Mouse (Mus musculus): Measurements from ENCODE around the gene Cep57l1. TPM values are rescaled to one million over a fixed set of nuclear protein-coding genes. Genes with fewer than 3 reads are reported as not detected.

The Cep57l1 gene
- total RNA-seq, 4 experiments from 2014 or later: 6.9 to 8.9 (median 8.4) TPM

GRCm38 (mm10) chr10:41746554-41746953 is 63.1 kb downstream of the Cep57l1 start:
- DNase-seq (ENCODE audit: low spot score in 2 of 2): peak; percentile 8 to 63

- no peak for DNase-seq (ENCODE audit: low spot score in 2 of 2)
These were observed 65.7 kb downstream of the Cep57l1 start for GRCm38 (mm10) chr10:41744006-41744405.

GRCm38 (mm10) chr10:41740221-41740620 is 69.5 kb downstream of the Cep57l1 start:
- DNase-seq (ENCODE audit: low spot score in 2 of 2): no peak

GRCm38 (mm10) chr10:41737245-41737644 is 72.4 kb downstream of the Cep57l1 start:
- no peak for DNase-seq (ENCODE audit: low spot score in 2 of 2)

- DNase-seq (ENCODE audit: low spot score in 2 of 2): no peak
These were observed 74.3 kb downstream of the Cep57l1 start for GRCm38 (mm10) chr10:41735398-41735797.

- DNase-seq (ENCODE audit: low spot score in 2 of 2): no peak
These were observed 76.5 kb downstream of the Cep57l1 start for GRCm38 (mm10) chr10:41733214-41733613.

GRCm38 (mm10) chr10:41731932-41732331 is 77.7 kb downstream of the Cep57l1 start:
- DNase-seq (ENCODE audit: low spot score in 2 of 2): no peak

- DNase-seq (ENCODE audit: low spot score in 2 of 2): no peak
These were observed 78.9 kb downstream of the Cep57l1 start for GRCm38 (mm10) chr10:41730746-41731145.

GRCm38 (mm10) chr10:41726215-41726614 is 83.5 kb downstream of the Cep57l1 start:
- no peak for DNase-seq (ENCODE audit: low spot score in 2 of 2)

- peak in 1 of 2 experiments; percentile 12 for DNase-seq (ENCODE audit: low spot score in 2 of 2)
These were observed 90.1 kb downstream of the Cep57l1 start for GRCm38 (mm10) chr10:41719587-41719986.

- no peak for DNase-seq (ENCODE audit: low spot score in 2 of 2)
These were observed 93.4 kb downstream of the Cep57l1 start, which contains the start of gene Ccdc162 for GRCm38 (mm10) chr10:41716029-41716897. Gene Ccdc162 (minus strand): TSS chr10:41716634.

- no peak for DNase-seq (ENCODE audit: low spot score in 2 of 2)
These were observed 94.1 kb downstream of the Cep57l1 start for GRCm38 (mm10) chr10:41715557-41715956.

- no peak for DNase-seq (ENCODE audit: low spot score in 2 of 2)
These were observed 98.2 kb downstream of the Cep57l1 start for GRCm38 (mm10) chr10:41711467-41711866.

GRCm38 (mm10) chr10:41710773-41711172 is 98.9 kb downstream of the Cep57l1 start:
- no peak for DNase-seq (ENCODE audit: low spot score in 2 of 2)

- no peak for DNase-seq (ENCODE audit: low spot score in 2 of 2)
These were observed 100.3 kb downstream of the Cep57l1 start for GRCm38 (mm10) chr10:41709341-41709740.

- DNase-seq (ENCODE audit: low spot score in 2 of 2): no peak
These were observed 110.0 kb downstream of the Cep57l1 start for GRCm38 (mm10) chr10:41699669-41700068.

GRCm38 (mm10) chr10:41697040-41697439 is 112.6 kb downstream of the Cep57l1 start:
- no peak for DNase-seq (ENCODE audit: low spot score in 2 of 2)

- no peak for DNase-seq (ENCODE audit: low spot score in 2 of 2)
These were observed 118.7 kb downstream of the Cep57l1 start for GRCm38 (mm10) chr10:41690978-41691377.

GRCm38 (mm10) chr10:41689941-41690887 is 119.5 kb downstream of the Cep57l1 start:
- peak in 1 of 2 experiments; percentile 34 for DNase-seq (ENCODE audit: low spot score in 2 of 2)

GRCm38 (mm10) chr10:41684548-41684996 is 125.1 kb downstream of the Cep57l1 start:
- no peak for DNase-seq (ENCODE audit: low spot score in 2 of 2)

GRCm38 (mm10) chr10:41682546-41683393 is 126.9 kb downstream of the Cep57l1 start:
- peak; percentile 71 to 88 for DNase-seq (ENCODE audit: low spot score in 2 of 2)
